ENCODE assay signal across 8 mouse cellular contexts in the genomic region with DNA sequence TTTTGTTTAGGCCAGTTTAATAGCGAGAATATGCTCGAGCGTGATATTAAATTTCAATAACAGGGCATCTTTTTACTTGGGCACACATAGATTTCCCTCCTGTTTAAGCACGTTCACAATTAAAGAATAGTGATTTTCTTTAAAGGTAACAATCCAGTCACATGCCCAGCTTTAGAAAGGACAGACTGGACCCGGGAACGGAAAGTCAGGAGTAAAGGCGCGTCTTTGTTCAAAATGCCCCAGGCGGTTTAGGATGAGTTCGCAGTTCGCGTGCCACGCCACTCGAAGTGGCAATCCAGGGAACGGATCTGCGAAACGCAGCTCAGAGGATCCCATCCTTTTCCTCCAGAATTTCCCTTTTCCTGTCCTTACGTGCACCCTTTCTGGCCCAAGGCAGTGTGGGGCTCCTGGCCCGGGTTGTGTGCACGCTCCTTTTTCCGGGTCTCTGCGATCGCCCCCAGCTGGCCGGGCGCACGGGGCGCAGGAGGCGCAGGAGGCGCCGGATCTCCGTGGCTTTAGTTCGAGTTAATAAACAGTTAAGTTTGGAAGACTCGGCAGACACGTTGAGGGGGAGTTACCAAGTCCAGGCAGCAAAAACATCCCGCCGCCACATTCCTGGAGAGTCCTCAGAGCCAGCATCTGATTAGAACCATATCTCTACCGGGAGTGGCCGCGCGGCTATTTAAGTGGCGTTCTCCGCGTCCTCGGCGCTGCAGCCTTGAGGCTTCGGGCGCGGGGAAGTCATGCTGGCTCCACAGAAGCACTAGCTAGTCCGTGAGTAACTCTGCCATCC. TPM values are rescaled to one million over a fixed set of nuclear protein-coding genes. Genes with fewer than 3 reads are reported as not detected.
DNase-seq lines count a peak whose midpoint lies in the region; ATAC-seq and TF ChIP-seq lines count a peak whose summit lies in the region.

No protein-coding gene starts in this region.

- peak overlapping the region; percentile 63 for H3K4me3 ChIP-seq in heart, embryonic 13.5 days
- peak overlapping the region; percentile 49 for H3K4me3 ChIP-seq in kidney, postnatal 0 days (replicated peaks; ENCODE audit: low read depth, low read length)
- H3K4me3 ChIP-seq in liver, adult 2 months (ENCODE audit: insufficient read depth, low read depth, low read length): peak overlapping the region; percentile 54
- peak overlapping the region; percentile 74 for H3K4me3 ChIP-seq in myocyte
- H3K4me3 ChIP-seq in stomach, embryonic 15.5 days (replicated peaks): peak overlapping the region; percentile 54

- H3K36me3 ChIP-seq in heart, embryonic 13.5 days: no peaks in the 10 kb centered on the region
- H3K36me3 ChIP-seq in kidney, postnatal 0 days (ENCODE audit: insufficient read depth, low read length): no peaks in the 10 kb centered on the region
- no peaks in the 10 kb centered on the region for H3K36me3 ChIP-seq in liver, adult 2 months (ENCODE audit: control insufficient read depth, insufficient read depth, low read length)
- H3K36me3 ChIP-seq in myocyte (ENCODE audit: control insufficient read depth, insufficient read depth): no peaks in the 10 kb centered on the region
- H3K36me3 ChIP-seq in stomach, embryonic 15.5 days: no peaks in the 10 kb centered on the region

- peak; percentile 75 for TF ChIP-seq POLR2A in liver, adult 2 months (IDR thresholded peaks at IDR 0.05; ENCODE audit: extremely low read depth, insufficient read depth, low read length)
- TF ChIP-seq POLR2A in myocyte (IDR thresholded peaks at IDR 0.05; ENCODE audit: insufficient read length, low read depth): peak; percentile 55

- peak overlapping the region; percentile 75 for H3K4me2 ChIP-seq in heart, embryonic 13.5 days
- H3K4me2 ChIP-seq in kidney, postnatal 0 days (ENCODE audit: low read length): peak overlapping the region; percentile 70
- H3K4me2 ChIP-seq in myocyte (ENCODE audit: low read depth): peak overlapping the region; percentile 87
- H3K4me2 ChIP-seq in stomach, embryonic 15.5 days: peak overlapping the region; percentile 82

- WGBS in heart, embryonic 13.5 days: 3% methylated on average over 49 of the region's 49 CpGs
- 3% methylated on average over 49 of the region's 49 CpGs for WGBS in kidney, postnatal 0 days
- WGBS in liver, adult 2 months: 3% methylated on average over 49 of the region's 49 CpGs
- WGBS in stomach, embryonic 15.5 days: 2% methylated on average over 49 of the region's 49 CpGs

- peak overlapping the region; percentile 73 for H3K27ac ChIP-seq in heart, embryonic 13.5 days (replicated peaks)
- peak overlapping the region; percentile 78 for H3K27ac ChIP-seq in kidney, postnatal 0 days
- H3K27ac ChIP-seq in liver, adult 2 months (replicated peaks; ENCODE audit: insufficient read depth, low read depth, low read length): no peak overlapping the region; the same call in 1 of the 2 replicates
- peak overlapping the region; percentile 66; the same call in 1 of the 2 replicates for H3K27ac ChIP-seq in stomach, embryonic 15.5 days

- DNase-seq in CD4-positive, CD25-positive, alpha-beta regulatory T cell, adult 2 months (ENCODE audit: low read depth, low spot score): peak; percentile 14
- DNase-seq in fibroblast of lung, adult 2 months (ENCODE audit: low read depth): peak; percentile 79
- DNase-seq in kidney, postnatal 0 days (ENCODE audit: low spot score): peak; percentile 98
- peak; percentile 41 for DNase-seq in liver, adult 2 months (ENCODE audit: extremely low read depth, low read depth, low spot score)

- no peaks in the 10 kb centered on the region for H3K9me3 ChIP-seq in heart, embryonic 13.5 days
- no peaks in the 10 kb centered on the region for H3K9me3 ChIP-seq in kidney, postnatal 0 days (replicated peaks; ENCODE audit: low read length)
- no peaks in the 10 kb centered on the region for H3K9me3 ChIP-seq in stomach, embryonic 15.5 days

- H3K9ac ChIP-seq in heart, embryonic 13.5 days: peak overlapping the region; percentile 86
- peak overlapping the region; percentile 49; the same call in 1 of the 2 replicates for H3K9ac ChIP-seq in kidney, postnatal 0 days (ENCODE audit: low read depth, low read length)
- H3K9ac ChIP-seq in liver, adult 2 months (ENCODE audit: low read depth, low read length): peak overlapping the region; percentile 18; the same call in 1 of the 2 replicates
- peak overlapping the region; percentile 25; the same call in 1 of the 2 replicates for H3K9ac ChIP-seq in stomach, embryonic 15.5 days

- ATAC-seq in CD4-positive, CD25-positive, alpha-beta regulatory T cell, adult 4 months: no peak
- peak; percentile 72 for ATAC-seq in heart, embryonic 13.5 days (ENCODE audit: extremely low read depth, insufficient number of reproducible peaks, low FRiP score, low TSS enrichment)
- ATAC-seq in kidney, postnatal 0 days (replicated peaks; ENCODE audit: low FRiP score, low read depth): peak; percentile 95
- peak; percentile 88 for ATAC-seq in stomach, embryonic 15.5 days (ENCODE audit: insufficient read depth, low FRiP score, low read depth)

- no peaks in the 10 kb centered on the region for H3K27me3 ChIP-seq in heart, embryonic 13.5 days (replicated peaks)
- H3K27me3 ChIP-seq in kidney, postnatal 0 days (ENCODE audit: insufficient read depth, low read length): no peaks in the 10 kb centered on the region
- H3K27me3 ChIP-seq in liver, adult 2 months (ENCODE audit: control insufficient read depth, insufficient read depth, low read length): no peaks in the 10 kb centered on the region
- no peaks in the 10 kb centered on the region for H3K27me3 ChIP-seq in myocyte (ENCODE audit: control insufficient read depth, insufficient read depth, insufficient read length)
- no peaks in the 10 kb centered on the region for H3K27me3 ChIP-seq in stomach, embryonic 15.5 days (replicated peaks)

- H3K4me1 ChIP-seq in heart, embryonic 13.5 days: peaks cover 67% of the 10 kb centered on the region
- peaks cover 5% of the 10 kb centered on the region for H3K4me1 ChIP-seq in kidney, postnatal 0 days (replicated peaks; ENCODE audit: insufficient read depth, low read length)
- 0 out of 2 replicates have a peak, but pooled peaks cover 5% of the 10 kb centered on the region for H3K4me1 ChIP-seq in liver, adult 2 months (ENCODE audit: control insufficient read depth, insufficient read depth, low read length)
- H3K4me1 ChIP-seq in stomach, embryonic 15.5 days: peaks cover 12% of the 10 kb centered on the region; the same call in 1 of the 2 replicates

- peak overlapping the region; percentile 7 for H3ac ChIP-seq in myocyte (ENCODE audit: control insufficient read depth, insufficient read length)

- TF ChIP-seq CTCF in kidney, postnatal 0 days (IDR thresholded peaks at IDR 0.05; ENCODE audit: low read depth): peak; percentile 76
- TF ChIP-seq CTCF in liver, adult 2 months (IDR thresholded peaks at IDR 0.05; ENCODE audit: low read depth, low read length): peak; percentile 54

- H3K79me2 ChIP-seq in liver, adult 2 months (ENCODE audit: control insufficient read depth, insufficient read depth, low read length): no peaks in the 10 kb centered on the region
- peaks cover 29% of the 10 kb centered on the region for H3K79me2 ChIP-seq in myocyte (ENCODE audit: control insufficient read depth, insufficient read depth)

TF ChIP-seq in myocyte, 11 proteins besides CTCF, POLR2A, EP300 and RAD21:
- peak; percentile 29 for TF ChIP-seq MAX (IDR thresholded peaks at IDR 0.05; ENCODE audit: low read depth)
- TF ChIP-seq POLR2AphosphoS2 (IDR thresholded peaks at IDR 0.05; ENCODE audit: insufficient read length, low read depth): peak; percentile 63
- TF ChIP-seq USF1 (IDR thresholded peaks at IDR 0.05; ENCODE audit: low read depth): peak; percentile 45
- no peak for TF ChIP-seq TCF3 (IDR thresholded peaks at IDR 0.05; ENCODE audit: insufficient read length, low read depth)
- peak in 1 of 3 experiments; percentile 44 for TF ChIP-seq MYOG (IDR thresholded peaks at IDR 0.05; ENCODE audit: control insufficient read depth in 1 of 3, insufficient read depth in 1 of 3, insufficient read length in 2 of 3, low read depth in 2 of 3)

RNA-seq across cellular contexts. Expression of gene C9, which starts 58.8 kb away (rescaled TPM):
- not detected for polyA plus RNA-seq in CD4-positive, CD25-positive, alpha-beta regulatory T cell, adult 4 months (2017; shearing (Covaris generic))
- polyA plus RNA-seq in heart, embryonic 13.5 days (2015; fragmentation: Nextera tagmentation; extraction: Ambion mirVana): not detected in 2 replicates
- polyA plus RNA-seq in kidney, postnatal 0 days (2015; fragmentation: Nextera tagmentation; extraction: Ambion mirVana): 0.08 TPM in 1 of 2 replicates, not detected in the other
- 259 and 275 TPM in 2 replicates for total RNA-seq in liver, adult 2 months (2014; rRNA removed)
- polyA plus RNA-seq in liver, adult 2 months (2012; rRNA removed): 60.7 and 78.4 TPM in 2 replicates
- polyA plus RNA-seq in myocyte (2012; fragmentation: generic; extraction: Trizol): not detected
- 0.86 and 1.2 TPM in 2 replicates for polyA plus RNA-seq in stomach, embryonic 15.5 days (2015; fragmentation: Nextera tagmentation; extraction: Ambion mirVana)

Comparison
In these comparisons a context has a peak if more than half of its experiments do, and no peak if none do; other contexts are left out.
1. DNase-seq: peak in every context shown above with its lines; median percentile 98 in kidney, postnatal 0 days; 79 in fibroblast of lung, adult 2 months; 41 in liver, adult 2 months; 14 in CD4-positive, CD25-positive, alpha-beta regulatory T cell, adult 2 months.
2. H3K9ac ChIP-seq: peak in every context shown above with its lines; median percentile 86 in heart, embryonic 13.5 days; 49 in kidney, postnatal 0 days; 25 in stomach, embryonic 15.5 days; 18 in liver, adult 2 months.
3. RNA of gene C9, which starts 58.8 kb away (polyA plus RNA-seq): 60.7 to 78.4 TPM in liver, adult 2 months; 0.86 to 1.2 TPM in stomach, embryonic 15.5 days, 0.08 TPM in kidney, postnatal 0 days, not detected in myocyte (single experiment), not detected in heart, embryonic 13.5 days and not detected in CD4-positive, CD25-positive, alpha-beta regulatory T cell, adult 4 months; every median in the first group is over 10 times any median in the second.
4. Peak in every context shown above with its lines, with median percentiles within 50 percentile points of each other: H3K4me2 ChIP-seq and H3K4me3 ChIP-seq.